Mouse (Mus musculus): ENCODE measurements at regions not wholly inside any gene's neighbourhood (a gene's known extent, or its start where the extent isn't known, plus 50 kb on each side); places are given as distances from the start of the nearest gene placed in this dataset.

DNA sequence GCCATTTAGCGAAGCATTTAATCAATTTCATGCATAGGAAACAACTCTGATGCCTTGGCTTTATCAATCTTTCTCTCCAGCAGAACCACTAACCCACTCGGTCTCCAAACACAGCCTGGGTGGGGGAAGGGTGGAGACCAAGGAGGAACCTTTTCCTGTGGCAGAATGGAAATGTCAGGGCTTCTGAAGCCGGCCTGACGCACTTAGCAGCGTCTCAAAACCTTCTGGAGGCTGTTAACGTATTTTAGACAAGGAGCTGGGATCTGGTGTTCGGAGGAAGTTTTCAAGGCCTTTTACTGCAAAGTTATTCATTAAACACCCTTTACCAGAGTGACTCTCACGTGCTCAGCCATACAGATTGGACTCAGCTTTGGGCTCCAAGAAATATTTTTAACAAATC lies 67.3 kb upstream of the Nr2f2 start:
- 74% methylated on average over 8 of the region's 8 CpGs for WGBS
- Histone ChIP-seq H3K27ac (ENCODE audit: low read depth, low read length) (no peak overlapping the region), H3K9ac (no peak overlapping the region), H3K4me2 (ENCODE audit: low read depth) (no peak overlapping the region), H3K36me3 (ENCODE audit: insufficient read depth) (no peaks in the 10 kb centered on the region), H3K4me3 (ENCODE audit: low read depth, low read length) (no peak overlapping the region), H3K27me3 (ENCODE audit: insufficient read depth, low read length) (no peaks in the 10 kb centered on the region), H3K4me1 (ENCODE audit: insufficient read depth) (no peaks in the 10 kb centered on the region), H3K9me3 (ENCODE audit: low read length) (no peaks in the 10 kb centered on the region)
- ATAC-seq (no peak), DNase-seq (no peak)
- no peak for TF ChIP-seq CTCF (IDR thresholded peaks at IDR 0.05; ENCODE audit: low read depth)

DNA sequence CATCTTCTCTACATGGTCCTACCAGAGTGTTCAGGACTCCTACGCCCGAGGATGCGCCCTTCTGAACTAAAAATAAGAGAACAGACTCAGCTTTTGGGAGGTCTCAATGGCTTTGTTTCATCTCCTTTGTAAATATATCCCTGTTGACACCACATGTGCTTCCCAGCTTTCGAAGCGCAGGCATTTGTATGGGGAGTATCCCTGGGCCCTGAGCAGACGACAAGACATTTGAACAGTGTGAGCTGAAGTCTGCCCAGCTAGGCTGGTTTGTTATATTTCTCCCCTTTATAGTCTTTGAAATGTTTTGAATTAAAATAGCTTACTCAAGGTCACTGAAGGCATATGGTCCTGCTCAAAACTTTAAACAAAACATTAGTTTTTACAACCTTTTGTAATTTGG lies 66.8 kb upstream of the Nr2f2 start:
- Histone ChIP-seq H3K4me3 (ENCODE audit: low read depth, low read length) (no peak overlapping the region), H3K4me1 (ENCODE audit: insufficient read depth) (no peaks in the 10 kb centered on the region), H3K36me3 (ENCODE audit: insufficient read depth) (no peaks in the 10 kb centered on the region), H3K9me3 (ENCODE audit: low read length) (no peaks in the 10 kb centered on the region), H3K4me2 (ENCODE audit: low read depth) (no peak overlapping the region), H3K9ac (no peak overlapping the region), H3K27ac (ENCODE audit: low read depth, low read length) (no peak overlapping the region), H3K27me3 (ENCODE audit: insufficient read depth, low read length) (no peaks in the 10 kb centered on the region)
- ATAC-seq, result no peak
- DNase-seq, result no peak
- no peak for TF ChIP-seq CTCF (IDR thresholded peaks at IDR 0.05; ENCODE audit: low read depth)
- WGBS, result 88% methylated on average over 6 of the region's 6 CpGs

DNA sequence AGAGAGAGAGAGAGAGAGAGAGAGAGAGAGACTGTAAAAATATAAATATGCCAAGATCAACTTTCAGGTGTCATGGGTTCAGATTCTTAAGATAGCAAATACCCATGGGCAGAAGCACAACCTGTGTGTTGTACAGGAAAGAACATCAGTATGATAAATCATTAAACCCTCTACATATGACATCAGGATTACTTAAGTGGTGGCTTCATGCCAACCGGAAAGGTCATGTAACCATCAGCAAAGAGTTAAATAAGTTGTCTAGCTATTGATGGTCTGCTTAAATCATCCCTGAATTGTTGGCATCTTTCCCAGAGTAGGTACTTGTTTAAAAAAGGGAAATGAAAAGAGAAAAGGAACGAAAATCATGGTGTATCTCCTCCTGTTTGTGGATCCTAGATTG lies 65.2 kb upstream of the Nr2f2 start:
- TF ChIP-seq CTCF (IDR thresholded peaks at IDR 0.05; ENCODE audit: low read depth), result no peak
- H3K27ac ChIP-seq (ENCODE audit: low read depth, low read length), result no peak overlapping the region
- DNase-seq (no peak), ATAC-seq (no peak)
- no peaks in the 10 kb centered on the region for H3K36me3 ChIP-seq (ENCODE audit: insufficient read depth)
- H3K27me3 ChIP-seq (ENCODE audit: insufficient read depth, low read length), result no peaks in the 10 kb centered on the region
- H3K4me3 ChIP-seq (ENCODE audit: low read depth, low read length), result no peak overlapping the region
- H3K4me1 ChIP-seq (ENCODE audit: insufficient read depth), result no peaks in the 10 kb centered on the region
- no peaks in the 10 kb centered on the region for H3K9me3 ChIP-seq (ENCODE audit: low read length)
- no peak overlapping the region for H3K4me2 ChIP-seq (ENCODE audit: low read depth)
- WGBS, result 68% methylated on average over 2 of the region's 2 CpGs
- H3K9ac ChIP-seq, result no peak overlapping the region

DNA sequence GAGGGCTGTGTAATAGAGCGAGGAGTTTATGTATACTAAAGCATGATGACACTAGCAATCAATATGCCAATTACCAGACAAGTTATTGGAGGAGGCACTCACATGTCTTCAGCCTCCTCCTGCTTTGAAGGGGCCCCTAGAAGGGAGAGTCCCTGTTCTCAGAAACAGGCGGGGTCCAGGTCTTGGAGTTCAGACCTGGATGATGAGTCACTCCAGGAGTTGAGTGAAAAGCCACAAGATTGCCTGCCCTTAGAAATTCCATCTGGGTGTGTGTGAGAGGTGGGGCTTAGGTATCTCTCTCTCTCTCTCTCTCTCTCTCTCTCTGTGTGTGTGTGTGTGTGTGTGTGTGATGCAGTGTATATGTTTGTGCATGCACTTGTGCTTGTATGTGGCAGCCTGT lies 62.8 kb upstream of the Nr2f2 start:
- ATAC-seq (no peak), DNase-seq (no peak)
- H3K9me3 ChIP-seq (ENCODE audit: low read length), result no peaks in the 10 kb centered on the region
- no peak for TF ChIP-seq CTCF (IDR thresholded peaks at IDR 0.05; ENCODE audit: low read depth)
- no peak overlapping the region for H3K4me2 ChIP-seq (ENCODE audit: low read depth)
- WGBS, result 74% methylated on average over 2 of the region's 2 CpGs
- H3K27me3 ChIP-seq (ENCODE audit: insufficient read depth, low read length), result no peaks in the 10 kb centered on the region
- no peak overlapping the region for H3K4me3 ChIP-seq (ENCODE audit: low read depth, low read length)
- H3K4me1 ChIP-seq (ENCODE audit: insufficient read depth), result no peaks in the 10 kb centered on the region
- no peak overlapping the region for H3K9ac ChIP-seq
- H3K36me3 ChIP-seq (ENCODE audit: insufficient read depth), result no peaks in the 10 kb centered on the region
- no peak overlapping the region for H3K27ac ChIP-seq (ENCODE audit: low read depth, low read length)

DNA sequence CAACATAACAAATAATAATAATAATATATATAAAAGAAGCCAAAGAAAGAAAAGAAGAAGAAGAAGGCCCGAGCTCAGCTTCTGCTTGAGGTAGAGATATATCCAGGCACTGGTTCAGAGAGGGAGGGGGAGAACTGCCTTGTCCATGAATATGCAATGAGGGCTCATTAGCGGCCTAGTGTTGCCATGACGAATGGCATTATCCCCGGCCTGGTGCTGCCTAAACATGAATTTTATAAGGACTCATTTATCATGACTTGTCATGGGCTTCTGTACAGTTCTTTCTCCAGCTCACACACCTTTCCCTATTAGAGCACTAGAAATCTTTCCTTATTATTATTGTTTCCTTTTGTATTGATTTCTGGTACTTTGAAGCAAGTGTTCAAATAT lies 57.7 kb upstream of the Nr2f2 start:
- H3K9ac ChIP-seq, result no peak overlapping the region
- H3K36me3 ChIP-seq (ENCODE audit: insufficient read depth), result no peaks in the 10 kb centered on the region
- TF ChIP-seq CTCF (IDR thresholded peaks at IDR 0.05; ENCODE audit: low read depth), result no peak
- WGBS, result 9% methylated on average over 4 of the region's 4 CpGs
- no peak overlapping the region for H3K4me3 ChIP-seq (ENCODE audit: low read depth, low read length)
- ATAC-seq (peak; percentile 91), DNase-seq (peak; percentile 47)
- no peak overlapping the region for H3K27ac ChIP-seq (ENCODE audit: low read depth, low read length)
- H3K27me3 ChIP-seq (ENCODE audit: insufficient read depth, low read length), result no peaks in the 10 kb centered on the region
- no peaks in the 10 kb centered on the region for H3K4me1 ChIP-seq (ENCODE audit: insufficient read depth)
- H3K9me3 ChIP-seq (ENCODE audit: low read length), result no peaks in the 10 kb centered on the region
- no peak overlapping the region for H3K4me2 ChIP-seq (ENCODE audit: low read depth)

DNA sequence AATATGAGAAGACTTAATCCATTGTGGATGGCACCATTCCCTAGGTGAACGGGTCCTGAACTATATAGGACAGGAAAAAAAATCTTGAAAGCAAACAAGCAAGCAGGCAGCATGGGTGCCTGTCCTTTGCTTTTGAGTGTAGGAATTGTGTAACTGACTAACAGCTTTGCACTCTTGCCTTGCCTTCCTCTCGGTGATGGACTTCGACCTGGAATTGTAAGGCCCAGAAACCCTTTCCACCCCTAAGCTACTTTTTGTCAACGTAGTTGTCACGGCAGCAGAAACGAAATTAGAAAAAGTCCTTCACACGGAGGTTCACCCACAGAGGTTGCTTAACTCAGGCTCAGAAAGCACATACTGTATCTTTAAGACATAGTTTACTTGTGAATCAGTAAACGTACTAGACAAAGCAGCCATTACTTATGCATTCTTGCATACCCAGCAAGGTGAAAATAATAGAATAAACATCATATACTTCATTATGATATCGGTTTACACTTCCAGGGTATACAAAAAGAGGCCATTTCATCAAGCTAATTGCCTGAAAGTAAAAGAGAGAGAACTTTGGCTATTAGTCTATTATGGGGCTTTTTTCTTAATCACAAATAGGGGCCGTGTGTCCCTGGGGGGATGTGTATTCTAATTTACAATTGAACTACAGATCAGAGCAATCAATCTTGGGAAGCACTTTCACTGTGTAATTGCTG lies 57.1 kb upstream of the Nr2f2 start:
- TF ChIP-seq CTCF (IDR thresholded peaks at IDR 0.05; ENCODE audit: low read depth), result no peak
- Histone ChIP-seq H3K9me3 (ENCODE audit: low read length) (no peaks in the 10 kb centered on the region), H3K4me2 (ENCODE audit: low read depth) (no peak overlapping the region), H3K4me1 (ENCODE audit: insufficient read depth) (no peaks in the 10 kb centered on the region), H3K36me3 (ENCODE audit: insufficient read depth) (no peaks in the 10 kb centered on the region), H3K27ac (ENCODE audit: low read depth, low read length) (no peak overlapping the region), H3K9ac (no peak overlapping the region), H3K27me3 (ENCODE audit: insufficient read depth, low read length) (no peaks in the 10 kb centered on the region), H3K4me3 (ENCODE audit: low read depth, low read length) (no peak overlapping the region)
- DNase-seq (no peak), ATAC-seq (no peak)
- 26% methylated on average over 10 of the region's 10 CpGs for WGBS

DNA sequence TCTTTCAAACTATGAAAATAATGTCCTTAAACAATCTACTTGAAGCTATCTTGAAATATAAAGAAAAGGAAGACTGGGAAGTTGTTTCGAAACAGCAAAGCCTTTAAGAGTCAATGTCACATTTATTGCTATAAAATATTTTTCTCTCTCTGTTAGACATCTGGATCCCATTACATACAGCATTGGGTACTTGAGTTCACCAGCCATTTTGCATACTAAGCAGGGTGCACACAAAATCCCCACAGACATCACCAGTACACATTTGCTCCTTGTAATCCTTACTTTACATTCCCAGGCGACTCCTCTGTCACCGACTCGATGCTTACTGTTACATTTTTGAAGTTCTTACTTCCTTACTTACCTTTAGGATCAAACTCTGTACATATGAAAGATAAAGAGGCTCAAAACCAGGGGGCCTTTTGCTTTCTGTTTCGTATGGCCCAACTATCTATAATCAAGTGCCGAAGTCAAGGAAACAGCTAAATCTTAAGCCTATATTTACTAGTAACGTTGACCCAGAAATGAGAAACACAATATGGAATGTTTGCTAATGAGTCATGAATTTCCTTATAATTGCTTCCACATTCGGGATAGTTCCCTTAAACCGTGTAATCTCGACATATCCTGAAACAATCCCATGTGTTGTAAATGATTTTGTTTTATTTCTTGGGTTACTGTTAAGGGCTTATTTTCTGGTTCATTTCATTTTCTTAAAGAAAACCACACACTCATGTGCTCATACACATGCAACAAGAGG lies 49.8 kb upstream of the Nr2f2 start:
- no peak overlapping the region for H3K27ac ChIP-seq (ENCODE audit: low read depth, low read length)
- no peaks in the 10 kb centered on the region for H3K4me1 ChIP-seq (ENCODE audit: insufficient read depth)
- WGBS, result 85% methylated on average over 10 of the region's 10 CpGs
- no peak overlapping the region for H3K4me2 ChIP-seq (ENCODE audit: low read depth)
- no peaks in the 10 kb centered on the region for H3K36me3 ChIP-seq (ENCODE audit: insufficient read depth)
- H3K27me3 ChIP-seq (ENCODE audit: insufficient read depth, low read length), result no peaks in the 10 kb centered on the region
- DNase-seq (no peak), ATAC-seq (no peak)
- H3K9me3 ChIP-seq (ENCODE audit: low read length), result no peaks in the 10 kb centered on the region
- H3K9ac ChIP-seq, result no peak overlapping the region
- no peak overlapping the region for H3K4me3 ChIP-seq (ENCODE audit: low read depth, low read length)
- no peak for TF ChIP-seq CTCF (IDR thresholded peaks at IDR 0.05; ENCODE audit: low read depth)
